Mouse (Mus musculus) E14TG2a.4 (cell line): Measurements from ENCODE around the gene 4921509C19Rik.
"Not testable (repeated sequence)": the region's sequence is repeated elsewhere in the genome, so short reads cannot be mapped to it uniquely, and the experiment has no call there.

Experiments used
- H3K27me3 ChIP-seq: 2 replicates; pipeline ENCODE4 v1.6.1; 2014; ENCODE audit warnings: low read length, control low read depth; ENCODE audit not compliant: insufficient read depth
- H3K36me3 ChIP-seq: 2 replicates; pipeline ENCODE4 v1.6.1; 2014; ENCODE audit warnings: low read length, control low read depth; ENCODE audit not compliant: insufficient read depth
- H3K4me1 ChIP-seq: replicated peaks from 2 replicates; pipeline ENCODE4 v1.6.1; 2014; ENCODE audit warnings: low read depth, low read length, control low read depth
- H3K4me3 ChIP-seq: replicated peaks from 2 replicates; pipeline ENCODE4 v1.5.1; 2014; ENCODE audit warnings: mild to moderate bottlenecking, low read length
- H3K9me3 ChIP-seq: 2 replicates; pipeline ENCODE4 v1.6.1; 2014; ENCODE audit warnings: low read length, control low read depth
- CTCF ChIP-seq: conservative IDR thresholded peaks from 2 replicates; pipeline ENCODE4 v1.5.1; 2014; ENCODE audit warnings: low read length
- NANOG ChIP-seq: IDR thresholded peaks from 2 replicates; pipeline ENCODE4 v1.6.1; 2014; ENCODE audit warnings: borderline replicate concordance, low read length, mixed read lengths
- POU5F1 ChIP-seq: IDR thresholded peaks from 2 replicates; pipeline ENCODE4 v1.6.1; 2014; ENCODE audit warnings: low read length, borderline replicate concordance

The 4921509C19Rik gene

DNA sequence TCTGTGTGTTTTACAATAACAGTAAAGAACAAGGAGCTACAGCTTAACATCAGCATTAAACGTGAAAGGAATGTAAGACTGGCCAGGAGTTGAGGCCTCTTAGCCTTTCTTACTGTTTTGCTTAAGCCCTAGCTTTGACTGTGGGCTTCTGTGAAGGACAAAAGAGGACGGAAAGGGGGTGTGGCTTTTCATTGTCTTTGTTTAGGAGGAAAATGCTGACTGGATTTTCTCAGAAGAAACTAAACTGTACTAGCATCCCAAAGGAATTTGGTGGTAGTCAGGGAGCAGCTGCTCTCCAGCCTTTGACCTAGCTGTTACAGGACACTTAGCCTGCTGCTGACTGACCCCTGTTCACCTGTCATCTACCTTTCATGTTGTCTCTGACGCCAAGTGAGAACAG, 22.4 kb upstream of the 4921509C19Rik start:
- TF ChIP-seq POU5F1 (no peak), NANOG (no peak), CTCF (no peak)
- peaks cover 45% of the 10 kb centered on the region for H3K4me1 ChIP-seq
- no peaks in the 10 kb centered on the region for H3K27me3 ChIP-seq
- no peaks in the 10 kb centered on the region for H3K9me3 ChIP-seq
- H3K4me3 ChIP-seq = no peak overlapping the region
- H3K36me3 ChIP-seq = peaks cover 78% of the 10 kb centered on the region

GRCm38 (mm10) chr2:151494035-151494803, 18.3 kb upstream of the 4921509C19Rik start, which contains the start of gene Nsfl1c:
Gene Nsfl1c (plus strand): TSS chr2:151494182.
- H3K9me3 ChIP-seq = no peaks in the 10 kb centered on the region
- peak within 1 kb of the TSS; percentile 99 for H3K4me3 ChIP-seq
- H3K36me3 ChIP-seq = peaks cover 39% of the 10 kb centered on the region
- peak; percentile 74 for TF ChIP-seq CTCF
- TF ChIP-seq POU5F1 = peak; percentile 25; the same call in 1 of the 2 replicates
- no peak for TF ChIP-seq NANOG
- peaks cover 12% of the 10 kb centered on the region for H3K27me3 ChIP-seq
- peaks cover 41% of the 10 kb centered on the region for H3K4me1 ChIP-seq

DNA sequence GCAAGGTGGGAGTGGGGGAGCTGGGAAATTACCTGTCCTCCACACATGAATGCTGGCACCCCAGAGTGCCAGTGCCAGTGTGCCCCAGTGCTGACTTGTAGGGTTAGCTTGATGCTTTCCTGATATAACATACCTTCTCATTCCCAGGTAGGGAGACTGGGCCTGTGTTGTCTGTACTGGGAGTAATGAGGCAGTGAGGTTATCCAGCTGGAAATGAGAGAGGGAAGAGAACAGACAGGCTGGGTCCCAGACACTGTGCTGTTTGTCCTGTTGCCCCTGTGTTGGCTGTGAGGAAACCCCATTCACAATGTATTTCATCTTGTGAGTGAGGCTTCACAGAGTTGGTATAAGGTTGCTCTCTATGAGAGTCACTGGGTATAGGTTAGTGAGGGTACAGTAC, 10.5 kb upstream of the 4921509C19Rik start:
- 0 out of 2 replicates have a peak, but pooled peaks cover 2% of the 10 kb centered on the region for H3K9me3 ChIP-seq
- TF ChIP-seq CTCF = no peak
- no peak for TF ChIP-seq NANOG
- TF ChIP-seq POU5F1 = no peak
- no peaks in the 10 kb centered on the region for H3K36me3 ChIP-seq
- no peak overlapping the region for H3K4me3 ChIP-seq
- no peaks in the 10 kb centered on the region for H3K4me1 ChIP-seq
- H3K27me3 ChIP-seq = peaks cover 15% of the 10 kb centered on the region

- H3K9me3 ChIP-seq, H3K36me3 ChIP-seq, H3K4me3 ChIP-seq, H3K27me3 ChIP-seq, H3K4me1 ChIP-seq: not testable (repeated sequence)
Measured at GRCm38 (mm10) chr2:151434971-151435370, 41.0 kb downstream of the 4921509C19Rik start.

DNA sequence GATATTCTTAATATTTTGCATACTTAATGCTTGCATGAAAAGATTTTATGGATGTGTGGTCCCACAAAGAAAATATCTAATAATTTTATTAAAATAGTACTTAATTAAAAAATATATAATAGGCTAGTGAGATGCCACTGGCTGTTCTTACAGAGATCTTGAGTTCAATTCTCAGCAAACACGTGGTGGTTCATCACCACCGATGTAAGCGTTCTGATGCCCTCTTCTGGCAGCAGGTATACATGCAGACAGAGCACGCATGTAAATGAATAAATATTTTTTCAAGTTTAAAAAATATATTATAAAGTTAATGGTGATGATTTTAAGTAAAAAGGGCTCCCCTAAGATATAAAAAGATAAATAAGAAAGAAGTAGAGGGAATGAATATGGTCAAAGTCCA, 41.8 kb downstream of the 4921509C19Rik start:
- not testable (repeated sequence) for H3K4me3 ChIP-seq, H3K27me3 ChIP-seq, H3K36me3 ChIP-seq, H3K9me3 ChIP-seq, H3K4me1 ChIP-seq
- peak; percentile 17; the same call in 1 of the 2 replicates for TF ChIP-seq CTCF
